Mouse (Mus musculus): ENCODE data around the gene 4930470P17Rik. TPM values are rescaled to one million over a fixed set of nuclear protein-coding genes. Genes with fewer than 3 reads are reported as not detected.
"Not testable (repeated sequence)": the region's sequence is repeated elsewhere in the genome, so short reads cannot be mapped to it uniquely, and the experiment has no call there.

The 4930470P17Rik gene
- polyA plus RNA-seq, 1 experiment = not detected

- Histone ChIP-seq H3K27ac (ENCODE audit: insufficient read depth, low read depth, low read length) (no peak overlapping the region), H3K4me3 (ENCODE audit: insufficient read depth, low read length) (no peak overlapping the region), H3K4me1 (ENCODE audit: control insufficient read depth, insufficient read depth, low read length) (no peaks in the 10 kb centered on the region)
- TF ChIP-seq CTCF (IDR thresholded peaks at IDR 0.05; ENCODE audit: low read depth, low read length) (no peak), POLR2A (IDR thresholded peaks at IDR 0.05; ENCODE audit: borderline replicate concordance, low read depth, low read length) (no peak)
Measured at GRCm38 (mm10) chr2:170630553-170630952, 28.7 kb upstream of the 4930470P17Rik start.

GRCm38 (mm10) chr2:170627991-170628390 is 26.2 kb upstream of the 4930470P17Rik start:
- H3K27ac ChIP-seq (ENCODE audit: insufficient read depth, low read depth, low read length); H3K4me1 ChIP-seq (ENCODE audit: control insufficient read depth, insufficient read depth, low read length); H3K4me3 ChIP-seq (ENCODE audit: insufficient read depth, low read length): not testable (repeated sequence)

GRCm38 (mm10) chr2:170624201-170624880 is 22.5 kb upstream of the 4930470P17Rik start:
- not testable (repeated sequence) for H3K4me3 ChIP-seq (ENCODE audit: insufficient read depth, low read length); H3K27ac ChIP-seq (ENCODE audit: insufficient read depth, low read depth, low read length); H3K4me1 ChIP-seq (ENCODE audit: control insufficient read depth, insufficient read depth, low read length)

GRCm38 (mm10) chr2:170622985-170623384 is 21.2 kb upstream of the 4930470P17Rik start:
- no peak overlapping the region for H3K4me3 ChIP-seq (ENCODE audit: insufficient read depth, low read length)
- no peak overlapping the region for H3K27ac ChIP-seq (ENCODE audit: insufficient read depth, low read depth, low read length)
- no peaks in the 10 kb centered on the region for H3K4me1 ChIP-seq (ENCODE audit: control insufficient read depth, insufficient read depth, low read length)
- TF ChIP-seq CTCF (IDR thresholded peaks at IDR 0.05; ENCODE audit: low read depth, low read length) (no peak), POLR2A (IDR thresholded peaks at IDR 0.05; ENCODE audit: borderline replicate concordance, low read depth, low read length) (no peak)

- TF ChIP-seq POLR2A (IDR thresholded peaks at IDR 0.05; ENCODE audit: borderline replicate concordance, low read depth, low read length) (no peak), CTCF (IDR thresholded peaks at IDR 0.05; ENCODE audit: low read depth, low read length) (no peak)
- no peak overlapping the region for H3K27ac ChIP-seq (ENCODE audit: insufficient read depth, low read depth, low read length)
- no peak overlapping the region for H3K4me3 ChIP-seq (ENCODE audit: insufficient read depth, low read length)
- H3K4me1 ChIP-seq (ENCODE audit: control insufficient read depth, insufficient read depth, low read length) = no peaks in the 10 kb centered on the region
Measured at GRCm38 (mm10) chr2:170618862-170619492, 17.2 kb upstream of the 4930470P17Rik start.

- H3K27ac ChIP-seq (ENCODE audit: insufficient read depth, low read depth, low read length); H3K4me3 ChIP-seq (ENCODE audit: insufficient read depth, low read length); H3K4me1 ChIP-seq (ENCODE audit: control insufficient read depth, insufficient read depth, low read length): not testable (repeated sequence)
Measured at GRCm38 (mm10) chr2:170611794-170612193, 10.0 kb upstream of the 4930470P17Rik start.

GRCm38 (mm10) chr2:170601171-170601570 is 646 bp downstream of the 4930470P17Rik start:
- H3K4me3 ChIP-seq (ENCODE audit: insufficient read depth, low read length) = no peak overlapping the region
- H3K27ac ChIP-seq (ENCODE audit: insufficient read depth, low read depth, low read length) = no peak overlapping the region
- no peak for TF ChIP-seq POLR2A (IDR thresholded peaks at IDR 0.05; ENCODE audit: borderline replicate concordance, low read depth, low read length)
- no peaks in the 10 kb centered on the region for H3K4me1 ChIP-seq (ENCODE audit: control insufficient read depth, insufficient read depth, low read length)

GRCm38 (mm10) chr2:170597586-170597985 is 4.2 kb downstream of the 4930470P17Rik start:
- Histone ChIP-seq H3K4me3 (ENCODE audit: insufficient read depth, low read length) (no peak overlapping the region), H3K4me1 (ENCODE audit: control insufficient read depth, insufficient read depth, low read length) (no peaks in the 10 kb centered on the region), H3K27ac (ENCODE audit: insufficient read depth, low read depth, low read length) (no peak overlapping the region)
- TF ChIP-seq POLR2A (IDR thresholded peaks at IDR 0.05; ENCODE audit: borderline replicate concordance, low read depth, low read length) (no peak), CTCF (IDR thresholded peaks at IDR 0.05; ENCODE audit: low read depth, low read length) (no peak)

GRCm38 (mm10) chr2:170596726-170597125 is 5.1 kb downstream of the 4930470P17Rik start:
- TF ChIP-seq POLR2A (IDR thresholded peaks at IDR 0.05; ENCODE audit: borderline replicate concordance, low read depth, low read length) (no peak), CTCF (IDR thresholded peaks at IDR 0.05; ENCODE audit: low read depth, low read length) (no peak)
- Histone ChIP-seq H3K4me3 (ENCODE audit: insufficient read depth, low read length) (no peak overlapping the region), H3K4me1 (ENCODE audit: control insufficient read depth, insufficient read depth, low read length) (no peaks in the 10 kb centered on the region), H3K27ac (ENCODE audit: insufficient read depth, low read depth, low read length) (no peak overlapping the region)

GRCm38 (mm10) chr2:170592161-170592560 is 9.7 kb downstream of the 4930470P17Rik start:
- H3K27ac ChIP-seq (ENCODE audit: insufficient read depth, low read depth, low read length) = no peak overlapping the region
- TF ChIP-seq POLR2A (IDR thresholded peaks at IDR 0.05; ENCODE audit: borderline replicate concordance, low read depth, low read length) (no peak), CTCF (IDR thresholded peaks at IDR 0.05; ENCODE audit: low read depth, low read length) (no peak)
- H3K4me1 ChIP-seq (ENCODE audit: control insufficient read depth, insufficient read depth, low read length) = no peaks in the 10 kb centered on the region
- no peak overlapping the region for H3K4me3 ChIP-seq (ENCODE audit: insufficient read depth, low read length)

All from bone marrow macrophage, adult 2 months (primary cell).